Mouse (Mus musculus) liver, adult 2 months (tissue): ENCODE measurements around the gene Prpf4. TPM values are rescaled to one million over a fixed set of nuclear protein-coding genes. Genes with fewer than 3 reads are reported as not detected.

ENCODE experiments used
- DNase-seq: peaks from one replicate; pipeline ENCODE4 v3.0.0-alpha.2; 2011; ENCODE audit warnings: low read depth, low spot score; ENCODE audit errors: extremely low read depth
- H3K27ac ChIP-seq: fragments of 200-500 bp; replicated peaks from 2 replicates; pipeline ENCODE4 v1.5.1; 2012; ENCODE audit warnings: low read depth, mild to moderate bottlenecking, control low read depth, inconsistent platforms, low read length; ENCODE audit not compliant: insufficient read depth
- H3K27me3 ChIP-seq: fragments of 200-500 bp; 2 replicates; pipeline ENCODE4 v1.6.1; 2012; ENCODE audit warnings: mild to moderate bottlenecking, moderate library complexity, low read length, inconsistent platforms; ENCODE audit not compliant: control insufficient read depth, insufficient read depth
- H3K36me3 ChIP-seq: fragments of 200-500 bp; 2 replicates; pipeline ENCODE4 v1.6.1; 2012; ENCODE audit warnings: low read length, inconsistent platforms; ENCODE audit not compliant: control insufficient read depth, insufficient read depth
- H3K4me1 ChIP-seq: fragments of 200-500 bp; 2 replicates; pipeline ENCODE4 v1.6.1; 2011; ENCODE audit warnings: low read length; ENCODE audit not compliant: control insufficient read depth, insufficient read depth
- H3K4me3 ChIP-seq: fragments of 200-500 bp; 2 replicates; pipeline ENCODE4 v1.5.1; 2011; ENCODE audit warnings: low read depth, mild to moderate bottlenecking, control low read depth, low read length, moderate library complexity; ENCODE audit not compliant: insufficient read depth
- H3K79me2 ChIP-seq: fragments of 200-500 bp; 2 replicates; pipeline ENCODE4 v1.6.1; 2012; ENCODE audit warnings: inconsistent platforms, mild to moderate bottlenecking, low read length, moderate library complexity; ENCODE audit not compliant: control insufficient read depth, insufficient read depth
- H3K9ac ChIP-seq: fragments of 200-500 bp; 2 replicates; pipeline ENCODE4 v1.6.1; 2012; ENCODE audit warnings: low read depth, mild to moderate bottlenecking, control low read depth, inconsistent platforms, low read length
- CTCF ChIP-seq: fragments of 200-500 bp; IDR thresholded peaks from 2 replicates; pipeline ENCODE4 v1.5.1; 2011; ENCODE audit warnings: low read depth, low read length, control low read depth
- POLR2A ChIP-seq: fragments of 200-500 bp; IDR thresholded peaks from 2 replicates; pipeline ENCODE4 v1.6.1; 2011; ENCODE audit warnings: low read length, control low read depth; ENCODE audit not compliant: insufficient read depth; ENCODE audit errors: extremely low read depth
- WGBS: fragments of 180-500 bp; shearing (Covaris S2); methylation state at CpG from one replicate; pipeline ENCODE4 v1.1.7; 2018; 5-methylcytosine and 5-hydroxymethylcytosine counted together
- polyA plus RNA-seq: library from polyadenylated mRNA; depleted of rRNA; stranded (reverse); fragments of >200 nt; gene quantifications from 2 replicates; pipeline ENCODE4 v1.2.3, GENCODE M21; 2012
- total RNA-seq: library from RNA; depleted of rRNA; stranded (reverse); fragments of >200 nt; gene quantifications from 2 replicates; pipeline ENCODE4 v1.2.3, GENCODE M21; 2014

The Prpf4 gene
- total and polyA plus RNA-seq, 2 experiments: 3.9 to 7.3 TPM

GRCm38 (mm10) chr4:62361997-62362396, 46.6 kb upstream of the Prpf4 start:
- H3K4me1 ChIP-seq: peaks cover 20% of the 10 kb centered on the region
- H3K36me3 ChIP-seq: peaks cover under 1% of the 10 kb centered on the region; the same call in 1 of the 2 replicates
- no peak for TF ChIP-seq CTCF
- TF ChIP-seq POLR2A: no peak
- no peaks in the 10 kb centered on the region for H3K27me3 ChIP-seq
- peak overlapping the region; percentile 40; the same call in 1 of the 2 replicates for H3K4me3 ChIP-seq
- peak; percentile 38 for DNase-seq
- 38% methylated on average over 1 of the region's 1 CpGs for WGBS
- no peak overlapping the region; the same call in 1 of the 2 replicates for H3K9ac ChIP-seq
- H3K27ac ChIP-seq: no peak overlapping the region; the same call in 1 of the 2 replicates
- peaks cover 24% of the 10 kb centered on the region; the same call in 1 of the 2 replicates for H3K79me2 ChIP-seq

- peak overlapping the region; percentile 32; the same call in 1 of the 2 replicates for H3K9ac ChIP-seq
- DNase-seq: peak; percentile 49
- peaks cover 24% of the 10 kb centered on the region; the same call in 1 of the 2 replicates for H3K79me2 ChIP-seq
- no peaks in the 10 kb centered on the region for H3K27me3 ChIP-seq
- 25% methylated on average over 2 of the region's 2 CpGs for WGBS
- 0 out of 2 replicates have a peak overlapping the region, but pooled peaks have one; percentile 23 for H3K27ac ChIP-seq
- TF ChIP-seq POLR2A (no peak), CTCF (no peak)
- no peak overlapping the region for H3K4me3 ChIP-seq
- H3K36me3 ChIP-seq: no peaks in the 10 kb centered on the region
- H3K4me1 ChIP-seq: peaks cover 20% of the 10 kb centered on the region
Measured at GRCm38 (mm10) chr4:62362437-62362836, 46.2 kb upstream of the Prpf4 start.

GRCm38 (mm10) chr4:62364299-62364698, 44.3 kb upstream of the Prpf4 start:
- peaks cover 31% of the 10 kb centered on the region for H3K4me1 ChIP-seq

GRCm38 (mm10) chr4:62366291-62366690, 42.3 kb upstream of the Prpf4 start:
- TF ChIP-seq POLR2A: no peak
- TF ChIP-seq CTCF: no peak
- peaks cover 42% of the 10 kb centered on the region for H3K4me1 ChIP-seq
- DNase-seq: peak; percentile 81
- WGBS: 20% methylated on average over 4 of the region's 4 CpGs
- 0 out of 2 replicates have a peak overlapping the region, but pooled peaks have one; percentile 17 for H3K9ac ChIP-seq
- H3K79me2 ChIP-seq: peaks cover 34% of the 10 kb centered on the region
- no peaks in the 10 kb centered on the region for H3K27me3 ChIP-seq
- no peak overlapping the region for H3K4me3 ChIP-seq
- 0 out of 2 replicates have a peak, but pooled peaks cover 3% of the 10 kb centered on the region for H3K36me3 ChIP-seq
- peak overlapping the region; percentile 97 for H3K27ac ChIP-seq

More at GRCm38 (mm10) chr4:62364299-62364698, 44.3 kb upstream of the Prpf4 start:
- TF ChIP-seq POLR2A (no peak), CTCF (no peak)
- peak; percentile 83 for DNase-seq
- H3K4me3 ChIP-seq: no peak overlapping the region
- no peaks in the 10 kb centered on the region for H3K27me3 ChIP-seq
- H3K36me3 ChIP-seq: no peaks in the 10 kb centered on the region
- WGBS: 19% methylated on average over 8 of the region's 8 CpGs
- no peak overlapping the region for H3K9ac ChIP-seq
- H3K27ac ChIP-seq: peak overlapping the region; percentile 38
- H3K79me2 ChIP-seq: peaks cover 26% of the 10 kb centered on the region; the same call in 1 of the 2 replicates

- 34% methylated on average over 6 of the region's 6 CpGs for WGBS
- Histone ChIP-seq H3K36me3 (0 out of 2 replicates have a peak, but pooled peaks cover 3% of the 10 kb centered on the region), H3K27ac (peak overlapping the region; percentile 98), H3K27me3 (no peaks in the 10 kb centered on the region), H3K79me2 (peaks cover 36% of the 10 kb centered on the region), H3K4me3 (peak overlapping the region; percentile 8; the same call in 1 of the 2 replicates), H3K4me1 (peaks cover 43% of the 10 kb centered on the region), H3K9ac (no peak overlapping the region; the same call in 1 of the 2 replicates)
- peak; percentile 93 for DNase-seq
- TF ChIP-seq CTCF: no peak
- no peak for TF ChIP-seq POLR2A
Measured at GRCm38 (mm10) chr4:62367586-62367985, 41.0 kb upstream of the Prpf4 start.

GRCm38 (mm10) chr4:62369091-62369490, 39.5 kb upstream of the Prpf4 start:
- Histone ChIP-seq H3K79me2 (peaks cover 36% of the 10 kb centered on the region), H3K27ac (no peak overlapping the region; the same call in 1 of the 2 replicates), H3K27me3 (no peaks in the 10 kb centered on the region), H3K4me3 (no peak overlapping the region), H3K4me1 (peaks cover 50% of the 10 kb centered on the region), H3K9ac (no peak overlapping the region), H3K36me3 (0 out of 2 replicates have a peak, but pooled peaks cover 3% of the 10 kb centered on the region)
- TF ChIP-seq CTCF: no peak
- TF ChIP-seq POLR2A: no peak
- 20% methylated on average over 3 of the region's 3 CpGs for WGBS
- peak; percentile 79 for DNase-seq
